Mouse (Mus musculus): ENCODE data around the gene Commd6.

DNA sequence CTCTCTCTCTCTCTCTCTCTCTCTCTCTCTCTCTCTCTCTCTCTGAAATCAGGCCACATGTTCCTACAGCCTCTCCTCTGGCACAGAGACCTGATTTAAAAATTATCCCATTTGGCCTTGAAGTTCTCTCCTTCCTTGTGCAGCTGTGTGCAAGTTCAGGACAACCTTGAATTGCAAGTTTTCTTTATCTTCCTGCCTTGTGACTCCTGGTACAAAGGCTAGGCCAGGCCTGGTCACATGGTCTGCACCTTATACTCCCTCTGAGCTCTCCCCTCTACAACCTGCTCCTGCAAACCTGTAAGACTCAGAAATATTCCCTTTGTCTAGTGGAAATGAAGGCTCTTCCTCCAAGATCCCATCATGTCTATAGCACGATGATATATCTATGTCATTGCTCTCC lies 4.5 kb upstream of the Commd6 start:
- TF ChIP-seq CTCF (IDR thresholded peaks at IDR 0.05; ENCODE audit: borderline replicate concordance, control insufficient read depth, extremely low read depth, insufficient read depth, low read length, poor library complexity) (no peak), POLR2A (IDR thresholded peaks at IDR 0.05; ENCODE audit: control insufficient read depth, extremely low read depth, insufficient read depth, low read length, poor library complexity) (no peak)
